Mouse (Mus musculus): ENCODE measurements around the gene Med26.

The Med26 gene

GRCm38 (mm10) chr8:72547802-72548643, at the start of gene Med26:
Gene Med26 (minus strand): TSS chr8:72548270.
- DNase-seq (ENCODE audit: extremely low spot score), result peak; percentile 97

DNA sequence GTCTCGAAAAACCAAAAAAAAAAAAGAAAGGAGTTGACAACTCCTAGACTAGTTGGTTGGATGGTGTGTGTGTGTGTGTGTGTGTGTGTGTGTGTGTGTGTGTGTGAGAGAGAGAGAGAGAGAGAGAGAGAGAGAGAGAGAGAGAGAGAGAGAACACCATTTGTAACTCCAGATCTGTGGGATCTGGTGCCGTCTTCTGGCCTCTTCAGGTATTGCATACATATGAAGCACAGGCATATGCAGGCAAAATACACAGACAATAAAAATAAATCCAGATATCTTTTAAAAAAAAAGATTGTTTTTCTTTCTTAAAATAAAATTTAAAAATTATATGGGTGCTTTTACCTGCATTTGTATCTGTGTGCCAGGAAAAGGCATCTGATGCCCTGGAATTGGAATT, 42.1 kb upstream of the Med26 start:
- DNase-seq (ENCODE audit: extremely low spot score), result no peak

DNA sequence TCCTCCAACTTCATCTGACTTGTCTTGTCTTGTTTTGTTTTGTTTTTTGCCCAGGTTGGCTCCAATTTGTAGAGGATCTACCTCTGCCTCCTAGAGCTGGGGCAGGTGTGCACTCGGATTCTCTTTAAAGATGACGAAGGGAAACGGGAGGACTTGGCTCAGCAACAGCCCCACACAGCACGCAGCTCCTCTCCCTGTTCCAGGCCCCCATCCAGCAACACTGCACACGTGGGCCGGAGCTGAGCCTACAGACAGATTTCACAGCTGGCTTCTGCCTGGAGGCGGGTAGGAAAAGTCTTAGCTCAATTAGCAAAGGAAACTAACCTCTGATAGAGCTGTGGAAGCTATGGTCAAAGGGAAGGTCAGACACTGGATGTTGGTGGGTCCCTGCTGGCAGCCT, 41.2 kb upstream of the Med26 start:
- no peak for DNase-seq (ENCODE audit: extremely low spot score)

DNA sequence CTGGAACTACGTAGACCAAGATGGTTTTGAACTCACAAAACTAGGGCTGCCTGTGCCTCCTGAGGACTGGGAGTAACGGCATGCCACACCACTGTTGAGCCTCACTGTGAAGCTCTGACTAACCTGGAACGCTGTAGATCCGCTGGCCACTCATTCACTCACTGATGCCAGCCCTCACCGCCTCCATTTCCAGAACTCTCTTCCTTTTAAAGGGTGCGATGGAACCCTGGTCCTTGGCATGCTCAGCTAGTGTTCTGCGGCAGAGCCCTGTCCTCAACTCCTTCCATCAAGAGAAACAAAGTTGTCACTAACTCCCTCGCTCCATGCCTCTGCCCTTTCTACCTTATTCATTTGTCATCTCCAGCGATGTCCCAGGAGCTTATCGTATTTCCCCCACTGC, 40.8 kb upstream of the Med26 start:
- no peak for DNase-seq (ENCODE audit: extremely low spot score)

- no peak for DNase-seq (ENCODE audit: extremely low spot score)
Observed at GRCm38 (mm10) chr8:72587806-72588205, 39.7 kb upstream of the Med26 start.

GRCm38 (mm10) chr8:72584390-72584789, 36.3 kb upstream of the Med26 start:
- no peak for DNase-seq (ENCODE audit: extremely low spot score)

- no peak for DNase-seq (ENCODE audit: extremely low spot score)
Observed at GRCm38 (mm10) chr8:72583056-72583771, 35.1 kb upstream of the Med26 start.

DNA sequence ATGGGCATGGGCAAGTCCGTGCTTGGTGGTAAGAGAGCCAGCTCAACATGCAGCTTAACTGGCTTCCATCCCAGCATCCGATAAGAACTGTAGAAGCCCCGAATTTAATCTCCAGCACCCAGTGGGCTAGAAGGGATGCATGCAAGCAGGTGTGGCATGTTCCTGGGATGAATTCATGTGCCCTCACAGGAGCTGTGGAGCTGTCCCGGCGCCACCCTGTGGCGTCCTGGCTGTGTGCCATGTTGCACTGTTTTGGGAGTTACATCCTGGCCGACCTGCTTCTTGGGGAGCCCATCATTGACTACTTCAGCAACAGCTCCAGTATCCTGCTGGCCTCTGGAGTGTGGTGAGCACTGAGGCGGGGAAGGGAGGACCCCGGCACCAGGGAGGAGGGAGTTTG, 31.3 kb upstream of the Med26 start:
- DNase-seq (ENCODE audit: extremely low spot score), result no peak

GRCm38 (mm10) chr8:72577941-72578340, 29.9 kb upstream of the Med26 start:
- no peak for DNase-seq (ENCODE audit: extremely low spot score)

- no peak for DNase-seq (ENCODE audit: extremely low spot score)
Observed at GRCm38 (mm10) chr8:72577266-72577665, 29.2 kb upstream of the Med26 start.

DNA sequence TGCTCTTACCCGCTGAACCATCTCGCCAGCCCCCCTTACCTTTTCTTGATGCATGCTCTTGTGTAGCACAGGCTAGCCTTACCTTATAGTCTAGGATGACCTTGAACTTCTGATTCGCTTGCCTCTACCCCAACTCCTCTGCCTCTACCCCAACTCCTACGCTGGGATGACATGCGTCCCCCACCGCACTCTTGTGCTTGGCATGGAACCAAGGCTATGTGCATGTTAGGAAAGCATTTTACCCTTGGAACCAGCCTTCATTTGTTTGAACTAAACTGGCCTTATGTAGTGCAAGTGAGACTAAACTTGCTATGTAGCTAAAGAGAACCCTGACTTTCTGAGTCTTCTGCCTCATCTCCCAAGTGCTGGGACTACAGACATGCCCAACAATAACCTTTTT, 27.8 kb upstream of the Med26 start:
- DNase-seq (ENCODE audit: extremely low spot score), result no peak

DNA sequence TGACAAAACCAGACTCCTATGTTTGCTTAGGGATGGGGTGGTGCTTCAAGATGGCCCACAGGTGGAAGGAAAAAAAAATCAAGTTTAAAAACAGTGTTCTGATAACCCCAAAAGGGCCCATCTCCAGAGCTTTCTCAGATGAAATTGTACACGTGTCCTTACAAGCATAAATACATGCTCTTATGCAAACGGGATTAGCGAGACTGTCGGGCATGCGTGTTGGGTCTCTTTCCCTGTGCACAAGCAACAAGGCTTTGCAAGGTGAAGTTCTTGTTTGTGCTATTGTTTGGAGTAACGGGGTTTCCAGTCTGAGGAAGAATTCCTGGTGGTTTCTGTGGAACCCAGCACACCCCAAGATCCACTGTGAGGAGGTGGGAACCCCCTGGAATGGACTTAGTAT, 25.4 kb upstream of the Med26 start:
- no peak for DNase-seq (ENCODE audit: extremely low spot score)

DNA sequence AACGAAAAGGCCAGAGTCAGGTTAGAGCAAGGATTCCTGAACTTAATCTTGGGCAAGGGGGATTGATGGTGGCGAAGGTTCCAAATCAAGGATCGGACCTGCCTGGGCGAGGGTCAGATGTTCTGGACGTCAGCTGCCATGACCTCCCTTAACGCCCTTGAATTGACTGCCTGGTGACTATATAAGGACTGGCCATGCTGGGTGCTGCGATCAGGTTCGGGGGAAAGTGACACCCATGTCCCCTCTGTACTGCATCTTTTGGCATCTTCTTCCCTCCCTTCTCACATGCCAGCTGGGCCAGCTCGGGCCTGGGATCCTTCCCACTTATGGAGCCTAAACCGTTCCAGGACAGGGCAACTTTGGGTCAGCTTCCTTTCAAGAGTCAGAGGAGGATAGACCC, 24.4 kb upstream of the Med26 start:
- DNase-seq (ENCODE audit: extremely low spot score), result no peak

GRCm38 (mm10) chr8:72571611-72572473, 23.8 kb upstream of the Med26 start, which contains the start of gene Tmem38a:
Gene Tmem38a (plus strand): TSS chr8:72572055.
- peak; percentile 80 for DNase-seq (ENCODE audit: extremely low spot score)

DNA sequence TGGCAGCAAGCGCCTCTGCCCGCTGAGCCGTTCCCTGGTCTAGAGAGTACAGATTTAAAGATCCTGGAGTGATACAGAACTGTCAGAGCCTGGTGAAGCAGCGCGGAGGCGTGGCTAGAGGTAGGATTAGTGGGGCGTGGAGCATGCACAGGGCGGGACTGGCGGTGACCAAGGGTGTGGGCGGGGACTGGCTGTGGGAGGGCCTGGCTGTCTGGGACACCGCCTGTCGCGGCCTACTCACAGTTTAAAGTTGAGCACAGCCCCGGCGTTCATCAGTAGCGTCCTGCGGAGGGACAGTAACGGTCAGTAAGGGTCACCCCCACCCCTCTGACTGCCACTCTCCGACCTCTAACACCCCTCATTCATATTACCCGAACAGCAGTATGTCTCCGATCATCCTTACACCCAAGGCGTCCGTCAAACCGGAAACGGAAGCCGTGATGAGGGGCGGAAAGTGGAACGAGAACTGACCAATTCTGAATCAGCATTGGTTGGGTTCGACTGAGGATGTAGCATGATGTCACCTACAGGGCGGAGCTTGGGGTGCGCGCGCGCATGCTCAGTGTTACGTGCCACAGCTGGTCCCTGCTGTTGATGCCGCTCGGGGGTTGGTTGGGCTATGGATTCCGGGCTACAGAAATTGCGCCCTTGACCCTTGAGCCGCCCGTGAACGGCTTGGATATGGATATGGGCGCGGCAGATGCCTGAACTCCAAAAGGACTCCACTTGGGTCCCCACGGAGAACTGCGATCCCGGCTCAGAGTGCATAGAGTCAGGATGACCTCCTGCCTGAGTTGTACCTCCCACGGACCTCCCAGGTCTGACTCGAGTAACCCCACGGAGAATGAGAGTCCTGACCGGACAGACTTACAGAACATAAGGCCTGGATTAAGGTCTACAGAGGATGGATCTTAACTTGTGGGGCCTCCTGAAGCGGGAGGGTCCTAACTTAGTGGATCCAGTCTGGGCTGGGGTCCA, 22.9 kb upstream of the Med26 start, which contains the start of gene Smim7:
Gene Smim7, minus strand, starts transcription at position 456 of the 978 bp plus-strand sequence.
- DNase-seq (ENCODE audit: extremely low spot score), result peak; percentile 98

DNA sequence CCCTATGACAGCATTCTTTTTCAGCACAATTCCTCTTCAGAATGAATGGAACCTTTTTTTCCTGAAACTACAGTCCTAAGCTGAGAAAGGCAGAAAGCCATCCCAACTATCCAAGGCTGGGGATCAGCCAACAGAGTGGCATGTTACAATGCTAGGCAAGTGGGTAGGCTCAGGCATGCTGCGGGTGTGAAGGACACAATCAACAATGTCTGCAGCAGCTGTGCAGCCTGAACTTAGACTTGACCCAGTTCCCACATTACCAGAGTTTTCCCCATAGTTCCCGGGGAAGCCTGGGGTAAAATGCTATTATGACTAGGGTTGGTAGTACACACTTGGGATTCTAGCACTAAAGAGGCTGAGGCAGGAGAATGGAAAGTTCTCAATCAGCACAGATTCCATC, 17.9 kb upstream of the Med26 start:
- no peak for DNase-seq (ENCODE audit: extremely low spot score)

DNA sequence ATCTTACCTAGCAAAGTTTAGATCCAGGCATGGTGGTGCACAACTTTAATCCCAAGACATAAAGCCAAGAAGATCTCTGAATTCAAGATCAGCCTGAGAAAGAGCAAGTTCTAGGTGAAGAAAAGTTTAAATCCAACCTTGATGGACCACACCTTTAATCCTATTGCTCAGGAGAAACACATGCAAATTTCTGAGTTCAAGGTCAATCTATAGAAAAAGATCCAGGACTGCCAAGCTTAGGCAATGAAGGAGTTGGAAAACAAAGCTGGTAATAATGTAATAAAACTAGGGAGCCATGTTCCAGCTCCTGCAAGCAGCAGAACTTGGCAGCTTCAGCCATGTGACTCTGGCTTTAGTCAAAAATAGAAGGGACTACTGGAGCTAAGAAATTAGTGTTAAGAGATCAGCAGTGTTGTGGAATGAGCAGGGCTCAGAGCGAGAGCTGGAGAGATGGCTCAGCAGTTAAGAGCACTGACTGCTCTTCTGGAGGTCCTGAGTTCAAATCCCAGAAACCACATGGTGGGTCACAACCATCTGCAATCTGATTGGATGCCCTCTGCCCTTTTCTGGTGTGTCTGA, 13.1 kb upstream of the Med26 start:
- DNase-seq (ENCODE audit: extremely low spot score), result no peak

GRCm38 (mm10) chr8:72555770-72556169, 7.7 kb upstream of the Med26 start:
- DNase-seq (ENCODE audit: extremely low spot score), result no peak

DNA sequence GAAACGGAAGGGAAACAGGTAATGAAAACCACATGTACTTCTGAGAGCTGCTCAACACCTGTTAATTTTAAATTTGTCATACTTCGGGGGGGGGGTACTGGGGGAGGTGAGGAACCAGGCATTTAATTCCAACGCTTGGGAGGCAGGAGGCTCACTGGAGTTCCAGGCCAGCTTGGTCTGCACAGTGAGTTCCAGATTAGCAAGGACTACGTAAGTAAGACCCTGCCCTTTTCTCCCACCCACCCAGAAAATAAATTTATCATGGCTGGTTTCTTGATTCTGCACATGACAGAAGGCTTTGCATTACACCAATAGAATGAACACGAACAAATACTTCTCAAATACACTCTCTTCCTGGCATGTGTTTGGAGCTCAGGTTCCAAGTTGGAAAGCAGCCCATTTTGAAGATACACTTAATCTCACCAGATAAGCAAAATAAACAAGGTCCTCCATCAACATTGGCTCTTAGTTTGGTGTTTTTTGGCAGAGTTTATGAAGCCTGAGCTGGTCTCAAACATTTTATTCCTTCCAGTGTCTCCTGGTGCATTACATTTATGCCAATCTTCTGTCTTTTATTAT, 1.3 kb upstream of the Med26 start:
- DNase-seq (ENCODE audit: extremely low spot score), result no peak

DNA sequence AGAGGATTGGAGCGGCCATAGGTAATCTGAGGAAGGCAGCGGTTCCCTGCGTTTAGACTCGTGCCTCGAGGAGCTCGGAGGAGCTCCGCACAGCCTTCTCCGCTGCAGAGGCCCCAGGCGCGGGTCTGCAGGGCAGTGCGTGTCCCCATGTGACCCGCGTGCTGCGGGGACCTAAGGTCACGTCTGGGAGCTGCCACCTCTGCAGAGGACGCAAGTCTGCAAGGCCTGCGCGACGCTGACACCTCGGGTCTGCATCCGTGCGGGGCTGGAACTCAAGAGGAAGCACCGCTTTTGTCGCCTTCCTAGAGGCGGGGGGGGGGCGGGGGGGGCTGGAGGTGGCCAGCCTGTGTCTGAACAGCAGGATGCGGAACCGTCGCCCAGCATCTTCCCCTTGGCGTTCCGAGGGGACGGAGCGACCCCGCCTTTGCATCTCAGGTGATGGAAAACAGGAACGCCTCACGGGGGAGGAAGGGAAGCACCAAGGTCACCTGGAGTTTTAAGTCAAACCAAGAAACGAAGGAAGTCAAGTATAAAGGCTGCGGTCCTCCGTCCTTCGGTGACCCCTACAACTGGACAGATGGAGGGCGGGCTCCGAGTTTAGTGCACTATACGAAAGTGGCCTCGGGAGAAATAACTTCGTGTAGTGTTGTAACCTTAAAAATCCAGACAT, 709 bp upstream of the Med26 start:
- DNase-seq (ENCODE audit: extremely low spot score), result no peak

All from embryo, embryonic 9.5 days (tissue).